Mouse (Mus musculus) retina, adult 2 months (tissue): ENCODE measurements around the gene Bcl7a.

Experiments
- DNase-seq: peaks from one replicate; pipeline ENCODE4 v3.0.0-alpha.2; 2012; ENCODE audit warnings: low read depth, low spot score

Bcl7a gene

DNA sequence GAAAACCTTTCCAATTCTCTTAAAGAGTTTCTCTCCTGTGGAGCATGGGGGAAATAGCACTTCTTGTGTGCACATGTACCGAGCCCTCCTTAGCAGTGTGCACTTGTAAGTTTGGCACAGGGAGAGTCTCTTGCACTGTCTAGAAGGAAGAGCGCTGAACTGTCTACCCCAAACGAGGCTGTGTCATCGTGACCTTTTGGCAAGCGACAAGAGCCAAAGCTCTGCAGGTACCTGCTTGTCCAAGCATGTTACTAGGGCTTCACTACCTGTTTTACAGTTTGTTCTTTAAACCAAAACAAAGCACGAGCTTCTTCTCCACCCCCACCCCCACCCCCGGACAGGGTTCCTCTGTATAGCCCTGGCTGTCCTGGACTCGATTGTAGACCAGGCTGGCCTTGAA lies 15.9 kb upstream of the Bcl7a start:
- DNase-seq: no peak

GRCm38 (mm10) chr5:123333566-123333965 lies 10.1 kb upstream of the Bcl7a start:
- no peak for DNase-seq

DNA sequence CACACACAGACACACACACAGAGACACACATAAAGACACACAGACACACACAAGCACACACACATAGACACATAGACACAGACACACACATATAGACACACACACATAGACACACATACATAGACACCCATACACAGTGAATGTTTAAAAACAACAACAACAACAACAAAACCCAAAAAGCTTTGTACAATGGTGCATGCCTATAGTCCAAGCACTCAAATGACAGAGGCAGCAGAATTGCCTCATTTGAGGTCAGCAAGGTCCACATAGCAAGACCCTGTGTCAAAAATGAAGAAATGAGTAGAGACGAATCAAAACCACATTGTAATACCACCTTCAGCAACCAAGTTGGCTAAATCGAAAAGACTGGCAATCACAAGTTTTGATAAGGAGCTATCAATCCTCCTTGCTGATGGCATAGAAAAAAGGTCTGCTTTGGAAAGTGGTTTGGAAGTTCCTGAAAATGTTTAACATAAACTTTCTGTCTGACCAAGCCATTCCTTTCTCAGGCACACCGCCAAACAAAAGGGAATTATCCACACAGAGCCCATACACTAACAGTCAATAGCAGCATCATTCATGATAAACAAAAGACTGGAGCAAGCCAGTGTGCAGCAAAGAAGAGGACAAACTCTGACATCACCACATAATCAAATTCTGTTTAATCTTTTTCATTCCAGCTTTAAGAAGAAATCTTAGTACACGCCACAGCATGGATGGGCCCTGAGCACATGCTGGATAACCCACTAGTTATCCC lies 7.3 kb upstream of the Bcl7a start:
- DNase-seq: no peak

GRCm38 (mm10) chr5:123338463-123338862 lies 5.2 kb upstream of the Bcl7a start:
- no peak for DNase-seq

GRCm38 (mm10) chr5:123344628-123344962 lies 961 bp downstream of the Bcl7a start:
- DNase-seq: no peak

- no peak for DNase-seq
These were observed 1.6 kb downstream of the Bcl7a start for GRCm38 (mm10) chr5:123344963-123345852.

- no peak for DNase-seq
These were observed 2.4 kb downstream of the Bcl7a start for GRCm38 (mm10) chr5:123345853-123346654.

- DNase-seq: no peak
These were observed 3.2 kb downstream of the Bcl7a start for GRCm38 (mm10) chr5:123346701-123347270.

DNA sequence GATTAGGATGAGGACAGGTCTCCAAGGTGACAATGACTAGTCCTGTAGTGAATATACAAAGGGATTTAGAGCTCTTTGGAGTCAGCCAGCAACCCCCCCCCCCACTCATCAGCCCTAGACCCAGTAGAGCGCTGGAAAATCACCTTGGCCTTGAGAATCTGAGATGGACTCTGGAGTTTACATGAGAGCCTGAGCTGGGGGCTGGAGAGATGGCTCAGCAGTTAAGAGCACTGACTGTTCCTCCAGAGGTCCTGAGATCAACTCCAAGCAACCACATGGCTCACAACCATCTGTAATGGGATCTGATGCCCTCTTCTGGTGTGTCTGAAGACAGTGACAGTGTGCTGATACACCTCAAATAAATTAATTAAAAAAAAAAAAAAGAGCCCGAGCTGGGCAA lies 4.4 kb downstream of the Bcl7a start:
- DNase-seq: no peak

DNA sequence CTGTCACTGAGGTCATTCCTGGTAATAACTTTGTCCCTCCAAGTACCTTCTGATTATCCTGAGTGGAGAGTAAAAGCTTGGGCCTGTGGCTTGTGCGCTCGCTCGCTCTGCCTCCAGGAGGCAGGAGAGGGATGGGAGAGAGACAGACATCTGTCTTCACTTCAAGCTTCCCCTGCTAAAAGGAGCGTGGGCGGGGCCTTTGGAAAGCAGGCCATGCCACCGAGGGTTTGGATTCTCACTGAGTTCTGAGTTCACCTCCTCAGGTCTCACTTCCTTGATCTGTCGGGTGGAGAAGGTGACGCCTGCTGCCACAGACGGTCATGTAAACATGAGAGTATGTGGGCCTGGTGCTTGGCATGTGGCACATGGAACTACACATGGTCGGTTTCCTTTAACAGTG lies 6.8 kb downstream of the Bcl7a start:
- DNase-seq: no peak

GRCm38 (mm10) chr5:123355918-123356317 lies 12.3 kb downstream of the Bcl7a start:
- DNase-seq: no peak

DNA sequence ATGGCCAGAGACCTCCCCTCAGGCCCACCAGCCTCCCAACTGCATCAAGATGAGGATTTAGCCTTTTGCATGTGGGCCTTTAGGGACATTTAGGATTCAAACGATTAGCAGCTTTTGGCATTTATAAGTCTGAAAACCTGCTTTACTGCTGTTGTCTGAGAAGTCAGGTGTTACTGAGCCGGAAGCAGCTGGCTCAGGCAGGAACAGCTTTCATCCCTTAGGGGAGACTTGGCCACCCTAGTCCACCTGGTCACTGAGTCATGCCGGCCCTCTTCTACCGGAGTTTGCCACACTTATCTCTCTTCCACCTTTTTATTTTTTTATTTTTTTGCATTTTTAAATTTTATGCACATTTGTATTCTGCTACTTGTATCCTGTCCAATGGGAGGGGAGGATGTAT lies 13.6 kb downstream of the Bcl7a start:
- DNase-seq: no peak

- DNase-seq: no peak
These were observed 15.8 kb downstream of the Bcl7a start for GRCm38 (mm10) chr5:123359431-123359830.

DNA sequence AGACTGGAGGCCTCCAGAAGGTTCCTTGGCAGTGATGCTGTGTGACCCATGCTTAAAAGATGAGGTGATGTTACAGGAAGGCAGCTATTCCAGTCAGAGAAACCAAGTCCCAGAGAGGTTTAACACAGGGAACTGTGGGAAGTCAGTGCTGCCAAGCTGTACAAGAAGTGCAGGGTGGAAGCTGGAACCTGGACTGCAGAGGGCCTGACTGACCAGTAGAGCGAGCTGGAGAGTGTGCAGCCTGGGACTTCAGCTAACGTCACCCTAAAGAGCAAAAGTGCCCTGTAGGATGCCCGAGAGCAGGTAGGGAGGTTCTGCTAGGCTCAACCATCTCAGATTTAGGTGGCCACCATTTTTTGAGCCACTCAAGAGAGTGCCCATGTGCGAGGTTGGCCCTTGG lies 19.3 kb downstream of the Bcl7a start:
- no peak for DNase-seq

- DNase-seq: no peak
These were observed 20.8 kb downstream of the Bcl7a start for GRCm38 (mm10) chr5:123364302-123364971.

DNA sequence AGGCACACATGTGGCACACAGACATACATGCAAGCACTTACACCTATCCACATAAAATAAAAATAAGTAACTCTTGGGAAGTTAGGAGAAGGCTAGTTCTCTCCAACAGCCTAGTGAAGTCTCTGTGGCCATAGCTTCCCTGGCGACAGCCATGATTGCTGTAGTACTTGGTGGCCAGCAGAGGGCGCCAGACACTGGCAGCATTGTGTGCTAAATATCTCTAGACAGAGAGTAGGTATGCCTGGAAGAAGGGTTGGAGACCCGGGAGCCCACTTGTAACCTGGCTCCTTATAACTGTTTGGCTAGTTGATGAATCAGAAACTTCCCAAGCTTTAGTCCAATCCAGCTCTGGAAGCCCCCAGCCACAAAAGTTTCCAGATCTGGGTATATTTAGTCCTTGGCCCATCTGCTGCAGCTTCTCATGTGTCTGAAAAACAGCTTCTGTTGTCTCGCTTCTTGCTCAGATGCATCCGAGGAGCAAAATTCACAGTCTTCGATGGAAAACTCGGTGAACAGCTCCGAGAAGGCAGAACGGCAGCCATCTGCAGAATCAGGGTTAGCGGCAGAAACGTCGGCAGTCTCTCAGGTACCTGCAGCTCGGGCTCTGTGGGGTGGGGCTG lies 25.3 kb downstream of the Bcl7a start:
- DNase-seq: no peak

DNA sequence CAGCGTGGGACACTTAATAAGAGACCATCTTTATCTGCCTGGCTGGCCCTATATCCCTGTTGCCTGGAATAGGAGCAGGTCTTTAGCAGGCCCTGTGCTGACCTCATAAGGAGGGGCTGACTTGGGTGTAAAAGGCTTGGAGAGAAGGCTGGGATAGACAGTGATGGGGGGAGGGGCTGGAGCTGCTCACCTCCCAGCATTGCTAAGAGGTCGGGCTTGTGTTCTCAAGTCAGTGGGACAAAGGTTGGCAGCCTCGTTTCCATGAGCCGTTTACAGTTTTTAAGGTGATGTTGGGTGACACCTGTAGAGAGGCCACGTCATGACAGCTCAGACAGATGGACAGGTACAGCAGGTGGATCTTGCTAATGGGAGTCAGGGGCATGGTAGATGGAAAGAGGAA lies 26.4 kb downstream of the Bcl7a start:
- DNase-seq: no peak

DNA sequence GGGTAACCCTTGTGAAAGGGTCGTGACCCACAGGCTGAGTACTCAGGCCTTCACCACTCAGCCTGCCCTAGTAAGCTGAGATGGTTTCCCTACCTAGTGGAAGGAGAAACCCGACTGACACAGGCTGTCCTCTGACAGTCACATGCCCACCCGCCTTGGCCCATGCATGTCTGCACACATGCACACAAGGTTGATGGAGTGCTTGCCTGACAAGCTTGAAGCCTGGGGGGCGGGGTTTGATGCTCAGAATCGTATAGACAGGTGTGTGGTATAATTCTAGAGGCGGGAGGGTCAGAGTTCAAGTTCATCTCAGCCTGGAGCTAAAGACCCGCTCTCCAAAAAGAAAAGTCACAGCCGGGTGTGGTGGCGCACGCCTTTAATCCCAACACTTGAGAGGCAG lies 31.6 kb downstream of the Bcl7a start:
- no peak for DNase-seq

DNA sequence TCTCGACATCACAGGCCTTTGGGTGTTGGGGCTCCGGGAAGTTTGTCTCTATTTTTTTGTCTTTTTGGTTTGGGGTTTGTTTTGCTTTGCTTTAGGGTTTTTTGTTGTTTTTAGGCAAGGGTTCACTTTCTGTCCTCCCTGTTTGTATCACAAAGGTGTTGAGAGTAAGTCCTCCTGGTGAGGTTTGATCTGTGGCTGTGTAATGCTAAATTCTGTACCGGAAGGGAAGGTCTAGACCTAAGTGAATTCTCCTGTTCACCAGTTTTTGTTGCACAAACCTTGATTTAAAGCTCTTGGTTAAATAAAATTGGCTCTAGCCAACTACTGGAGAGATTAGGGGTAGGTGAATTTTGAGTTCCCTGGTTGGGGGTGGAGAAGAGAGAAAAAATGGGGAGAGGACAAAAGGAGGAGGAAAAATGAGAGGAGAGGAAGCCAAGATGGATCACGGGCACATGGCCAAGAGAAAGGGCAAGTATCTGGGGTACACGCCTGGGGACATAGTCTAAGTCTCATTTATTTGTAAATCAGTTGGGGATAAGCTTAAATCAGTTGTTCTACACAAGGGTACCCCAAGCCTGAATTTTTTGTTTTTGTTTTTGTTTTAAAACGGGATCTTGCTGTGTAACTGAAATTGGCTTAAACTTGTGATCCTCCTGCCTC lies 32.3 kb downstream of the Bcl7a start:
- no peak for DNase-seq

DNA sequence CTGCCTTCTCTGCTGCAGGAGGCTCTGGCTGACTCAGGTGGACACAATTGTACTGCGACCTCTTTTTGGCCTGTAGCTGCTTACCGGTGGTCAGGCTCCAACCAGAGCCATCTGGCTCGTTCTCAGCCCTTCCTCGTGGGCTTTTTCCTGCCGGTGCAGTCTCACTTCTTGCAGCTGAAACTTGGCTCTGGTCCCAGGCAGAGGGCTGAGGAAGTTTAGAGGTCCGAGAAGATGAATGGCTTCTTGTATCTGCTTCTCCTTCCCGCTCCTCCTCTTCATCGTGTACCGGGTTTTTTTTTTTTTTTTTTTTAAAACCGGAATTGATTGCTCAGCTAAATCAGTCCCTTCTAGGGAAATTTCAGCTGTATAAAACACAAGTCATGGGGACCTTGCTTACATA lies 32.9 kb downstream of the Bcl7a start:
- no peak for DNase-seq
